Mouse (Mus musculus): ENCODE measurements around the gene Olfr15. TPM values are rescaled to one million over a fixed set of nuclear protein-coding genes. Genes with fewer than 3 reads are reported as not detected.
"Not testable (repeated sequence)": the region's sequence is repeated elsewhere in the genome, so short reads cannot be mapped to it uniquely, and the experiment has no call there.

Olfr15 gene
- not detected for total RNA-seq (2022)

- DNase-seq (ENCODE audit: low spot score in 2 of 2): no peak
Measured at GRCm38 (mm10) chr16:3830588-3831109, at the start of gene Olfr15. TSS of gene Olfr15 (plus strand) at chr16:3830878.

GRCm38 (mm10) chr16:3781237-3781636, 49.4 kb upstream of the Olfr15 start:
- no peak for DNase-seq (ENCODE audit: low spot score in 2 of 2)

- DNase-seq (ENCODE audit: low spot score in 2 of 2): no peak
Measured at GRCm38 (mm10) chr16:3788394-3788793, 42.3 kb upstream of the Olfr15 start.

GRCm38 (mm10) chr16:3808176-3808575, 22.5 kb upstream of the Olfr15 start:
- no peak for DNase-seq (ENCODE audit: low spot score in 2 of 2)

GRCm38 (mm10) chr16:3814667-3815066, 16.0 kb upstream of the Olfr15 start:
- not testable (repeated sequence) for DNase-seq (ENCODE audit: low spot score in 2 of 2)

- no peak for DNase-seq (ENCODE audit: low spot score in 2 of 2)
Measured at GRCm38 (mm10) chr16:3820202-3820601, 10.5 kb upstream of the Olfr15 start.

GRCm38 (mm10) chr16:3828021-3828420, 2.7 kb upstream of the Olfr15 start:
- no peak for DNase-seq (ENCODE audit: low spot score in 2 of 2)

GRCm38 (mm10) chr16:3829727-3830126, 951 bp upstream of the Olfr15 start:
- no peak for DNase-seq (ENCODE audit: low spot score in 2 of 2)

- no peak for DNase-seq (ENCODE audit: low spot score in 2 of 2)
Measured at GRCm38 (mm10) chr16:3835461-3835860, 4.8 kb downstream of the Olfr15 start.

- peak in 1 of 2 experiments; percentile 20 for DNase-seq (ENCODE audit: low spot score in 2 of 2)
Measured at GRCm38 (mm10) chr16:3839157-3839885, 8.6 kb downstream of the Olfr15 start.

GRCm38 (mm10) chr16:3842989-3843388, 12.3 kb downstream of the Olfr15 start:
- DNase-seq (ENCODE audit: low spot score in 2 of 2): no peak

- no peak for DNase-seq (ENCODE audit: low spot score in 2 of 2)
Measured at GRCm38 (mm10) chr16:3843796-3844195, 13.1 kb downstream of the Olfr15 start.

GRCm38 (mm10) chr16:3846711-3847518, 16.2 kb downstream of the Olfr15 start, which contains the start of gene Zfp174:
TSS of gene Zfp174 (plus strand) at chr16:3847268.
- DNase-seq (ENCODE audit: low spot score in 2 of 2): peak; percentile 93 to 95

- DNase-seq (ENCODE audit: low spot score in 2 of 2): no peak
Measured at GRCm38 (mm10) chr16:3847871-3848270, 17.2 kb downstream of the Olfr15 start.

- DNase-seq (ENCODE audit: low spot score in 2 of 2): no peak
Measured at GRCm38 (mm10) chr16:3848416-3848815, 17.7 kb downstream of the Olfr15 start.

GRCm38 (mm10) chr16:3851301-3851700, 20.6 kb downstream of the Olfr15 start:
- not testable (repeated sequence) for DNase-seq (ENCODE audit: low spot score in 2 of 2)

- no peak for DNase-seq (ENCODE audit: low spot score in 2 of 2)
Measured at GRCm38 (mm10) chr16:3852586-3852985, 21.9 kb downstream of the Olfr15 start.

- no peak for DNase-seq (ENCODE audit: low spot score in 2 of 2)
Measured at GRCm38 (mm10) chr16:3854437-3855182, 23.9 kb downstream of the Olfr15 start.

GRCm38 (mm10) chr16:3855776-3856175, 25.1 kb downstream of the Olfr15 start:
- no peak for DNase-seq (ENCODE audit: low spot score in 2 of 2)

GRCm38 (mm10) chr16:3859254-3859653, 28.6 kb downstream of the Olfr15 start:
- DNase-seq (ENCODE audit: low spot score in 2 of 2): no peak

- DNase-seq (ENCODE audit: low spot score in 2 of 2): no peak
Measured at GRCm38 (mm10) chr16:3871815-3872214, 41.1 kb downstream of the Olfr15 start.

All from layer of hippocampus, adult 8-10 months (tissue).